Mouse (Mus musculus): ENCODE results near the gene Zfp472.

Zfp472 gene

DNA sequence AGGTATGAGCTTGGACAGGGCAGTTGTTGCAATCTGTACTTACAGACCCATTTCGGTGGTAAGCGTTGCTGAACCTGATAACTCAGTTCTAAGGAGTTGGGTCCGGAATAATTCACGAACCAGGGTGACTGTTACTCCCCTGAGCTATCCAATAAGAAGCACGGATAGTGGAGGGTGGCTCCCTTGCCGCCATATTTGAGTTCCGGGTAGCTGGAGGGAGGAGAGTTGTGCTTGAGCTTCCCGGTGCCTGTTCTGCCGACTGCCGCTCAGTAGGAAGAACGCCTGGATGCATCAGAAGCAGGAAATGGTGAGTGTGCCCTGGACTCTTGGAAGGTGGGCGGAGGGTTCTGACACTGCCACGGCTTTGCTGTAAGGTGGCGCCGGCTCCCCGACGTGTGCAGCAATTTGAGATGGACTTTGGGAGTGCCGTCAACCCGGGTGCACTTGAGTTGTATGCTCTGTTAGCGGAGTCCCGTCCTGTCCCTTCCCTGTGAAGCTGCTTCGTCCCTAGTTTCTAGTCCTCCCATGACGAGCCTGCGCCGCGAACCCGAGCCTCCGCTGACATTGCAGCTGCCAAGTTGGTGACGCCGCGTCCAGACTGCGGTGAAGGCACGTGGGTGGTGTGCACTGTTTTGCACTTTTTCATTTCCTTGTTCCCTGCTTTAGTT, at the start of gene Zfp472:
Gene Zfp472, plus strand, starts transcription at position 192 of the 668 bp plus-strand sequence.
- peak; percentile 92 for DNase-seq (ENCODE audit: low spot score in 2 of 2)

DNA sequence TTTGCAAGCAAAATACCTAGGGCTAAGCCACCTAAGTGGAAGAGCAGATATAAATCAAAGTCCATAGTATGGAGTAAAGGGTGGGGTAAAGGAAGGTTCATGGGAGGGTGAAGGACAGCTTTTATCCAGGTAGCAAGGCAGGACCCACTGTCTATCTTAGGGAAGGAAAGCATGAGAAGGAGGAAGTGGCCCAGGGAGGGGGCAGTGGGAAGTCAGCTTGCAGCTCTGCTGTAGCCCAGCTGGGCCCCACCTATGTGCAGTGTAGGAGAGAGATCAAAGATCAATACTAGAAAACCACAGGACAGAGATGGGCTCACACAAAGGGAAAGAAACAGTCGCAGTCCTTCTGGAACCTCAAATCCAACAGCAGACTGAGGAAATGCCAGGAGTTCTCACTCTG, 49.5 kb upstream of the Zfp472 start:
- no peak for DNase-seq (ENCODE audit: low spot score in 2 of 2)

DNA sequence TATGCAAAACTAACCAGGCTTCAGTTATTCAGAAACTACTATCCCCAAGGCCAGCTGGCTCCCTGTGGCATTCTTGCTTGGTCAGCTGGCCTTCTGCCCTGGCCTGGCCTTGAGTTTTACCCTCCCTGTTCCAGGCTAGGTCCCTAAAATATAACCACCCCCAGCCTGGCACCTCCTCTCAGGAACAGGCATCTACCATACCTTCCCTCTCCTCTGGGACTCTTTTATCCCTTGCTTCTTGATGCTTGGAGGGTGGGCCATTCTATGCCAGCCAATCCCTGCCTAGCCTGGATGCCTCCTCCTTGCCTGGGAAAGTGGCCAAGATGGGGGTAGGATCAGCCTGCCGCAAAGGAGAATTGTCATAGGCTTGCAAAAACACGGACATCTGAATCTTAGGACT, 48.5 kb upstream of the Zfp472 start, which contains the start of gene Cyp4f14:
Gene Cyp4f14, minus strand, starts transcription at position 212 of the 400 bp plus-strand sequence.
- DNase-seq (ENCODE audit: low spot score in 2 of 2), result no peak

DNA sequence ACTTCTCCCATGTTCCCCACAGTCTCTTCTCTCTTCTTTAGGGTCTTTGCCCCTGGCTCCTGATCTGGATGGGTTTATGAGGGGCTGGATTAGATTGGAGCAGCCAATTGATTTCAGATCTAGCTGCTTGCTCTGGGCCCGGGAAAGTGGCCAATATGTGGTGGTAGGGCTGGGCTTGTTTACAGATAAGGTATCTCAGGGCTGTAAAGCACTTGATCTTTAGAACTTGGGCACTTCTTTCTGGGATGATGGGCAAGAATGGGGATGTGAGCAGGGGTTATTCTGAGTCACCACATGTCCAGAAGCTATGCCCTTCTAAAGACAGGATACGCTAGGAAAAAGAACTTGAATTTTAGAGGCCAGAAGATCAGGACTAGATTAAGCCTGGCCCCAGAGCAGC, 46.5 kb upstream of the Zfp472 start:
- DNase-seq (ENCODE audit: low spot score in 2 of 2), result no peak

DNA sequence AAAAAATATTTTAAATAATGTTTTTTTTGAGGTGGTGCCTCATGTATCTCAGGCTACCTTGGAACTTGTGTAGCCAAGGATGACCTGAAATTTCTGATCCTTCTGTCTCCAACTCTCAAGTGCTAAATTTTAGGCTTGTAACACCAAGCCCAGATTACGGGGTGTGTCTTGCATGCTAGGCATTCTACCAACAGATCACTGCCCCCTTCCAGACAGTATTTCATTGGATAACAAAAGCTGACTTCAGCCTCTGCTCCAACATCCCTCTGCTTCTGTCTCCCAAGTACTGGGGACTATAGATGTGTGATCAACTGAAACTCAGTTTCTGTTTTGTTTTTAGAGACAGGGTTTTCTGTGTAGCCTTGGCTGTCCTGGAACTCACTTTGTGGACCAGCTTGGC, 41.9 kb upstream of the Zfp472 start:
- no peak for DNase-seq (ENCODE audit: low spot score in 2 of 2)

DNA sequence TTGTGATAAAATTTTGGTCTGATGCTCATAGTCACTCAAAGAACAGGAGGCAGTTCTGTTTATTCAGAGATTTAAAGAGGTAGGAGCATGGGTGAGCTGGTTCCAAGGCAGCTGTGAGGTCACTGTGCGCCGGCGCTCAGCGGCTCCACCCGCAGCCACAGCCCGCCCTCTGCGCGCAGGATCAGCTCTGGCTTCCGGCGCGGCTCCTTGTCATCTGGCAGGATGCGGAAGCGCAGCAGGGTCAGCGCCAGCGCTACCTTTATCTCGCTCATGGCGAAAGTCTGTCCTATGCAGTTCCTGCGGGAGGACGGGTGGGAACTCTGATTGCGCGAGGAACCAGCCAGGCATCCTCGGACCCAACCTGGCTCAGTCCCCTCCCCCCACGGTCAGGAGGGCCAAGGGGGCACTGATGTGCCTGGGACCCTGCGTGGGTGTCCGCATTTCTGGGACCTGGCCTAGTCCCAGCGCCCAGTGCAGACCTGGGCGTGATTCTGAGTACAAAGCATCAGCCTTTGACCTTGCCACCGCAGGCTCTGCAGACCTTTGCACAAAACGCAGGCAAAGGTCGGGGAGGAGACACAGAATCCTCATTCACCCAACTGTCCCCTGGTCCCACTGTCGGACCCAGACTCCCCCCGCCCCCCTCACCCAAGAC, 40.8 kb upstream of the Zfp472 start:
- DNase-seq (ENCODE audit: low spot score in 2 of 2), result peak; percentile 58 to 63

DNA sequence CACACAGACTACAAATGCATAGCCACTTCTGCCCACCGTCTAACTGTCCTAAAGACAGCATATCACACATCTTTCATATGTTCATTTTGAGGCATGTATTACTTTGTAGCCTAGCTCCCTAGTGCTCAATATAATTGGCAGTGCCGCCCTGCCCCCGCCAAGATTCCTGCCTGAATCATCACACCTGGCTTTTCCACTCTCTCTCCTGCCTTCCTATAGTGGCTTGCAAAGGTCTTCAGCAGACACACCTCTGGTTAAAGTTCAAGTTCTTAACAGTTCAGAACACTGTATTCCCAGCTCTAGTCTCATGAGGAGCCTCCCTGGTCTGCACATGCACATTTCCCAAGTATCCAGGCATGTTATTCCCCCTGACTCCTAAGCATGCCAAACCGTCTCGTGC, 37.8 kb upstream of the Zfp472 start:
- DNase-seq (ENCODE audit: low spot score in 2 of 2), result no peak

DNA sequence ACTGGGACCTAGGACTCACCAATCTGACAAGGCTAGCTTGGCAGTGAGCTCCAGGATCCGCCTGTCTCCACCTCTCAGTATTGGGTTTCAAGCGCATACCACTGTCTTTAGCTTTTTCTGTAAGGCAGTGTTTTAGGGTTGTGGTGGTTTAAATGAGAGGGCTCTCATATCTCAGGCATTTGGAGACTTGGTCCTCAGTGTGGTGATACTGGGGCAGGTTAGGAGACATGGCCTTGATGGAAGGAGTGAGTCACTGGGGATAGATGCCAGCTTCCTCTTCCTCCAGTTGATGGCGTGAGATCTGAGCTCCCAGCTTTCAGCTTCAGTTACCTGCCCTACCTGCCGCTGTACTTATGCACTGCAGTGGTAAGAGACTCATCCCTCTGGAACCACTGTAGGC, 25.8 kb upstream of the Zfp472 start:
- DNase-seq (ENCODE audit: low spot score in 2 of 2), result no peak

DNA sequence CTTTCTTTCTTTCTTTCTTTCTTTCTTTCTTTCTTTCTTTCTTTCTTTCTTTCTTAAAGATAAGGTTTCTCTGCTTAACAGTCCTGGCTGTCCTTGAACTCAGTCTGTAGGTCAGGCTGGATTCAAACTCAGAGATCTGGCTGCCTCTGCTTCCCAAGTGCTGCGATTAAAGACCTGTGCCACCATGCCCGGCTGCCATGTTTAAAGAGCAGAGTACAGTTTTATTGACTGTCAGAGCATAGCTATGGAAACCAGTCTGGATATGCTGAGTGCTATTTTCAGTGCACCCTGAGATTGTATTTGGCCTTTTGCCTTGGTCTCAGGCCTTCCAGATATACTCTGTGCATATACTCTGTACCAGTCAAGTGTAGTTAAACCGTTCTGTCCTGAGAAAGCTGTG, 22.0 kb upstream of the Zfp472 start:
- DNase-seq (ENCODE audit: low spot score in 2 of 2), result no peak

DNA sequence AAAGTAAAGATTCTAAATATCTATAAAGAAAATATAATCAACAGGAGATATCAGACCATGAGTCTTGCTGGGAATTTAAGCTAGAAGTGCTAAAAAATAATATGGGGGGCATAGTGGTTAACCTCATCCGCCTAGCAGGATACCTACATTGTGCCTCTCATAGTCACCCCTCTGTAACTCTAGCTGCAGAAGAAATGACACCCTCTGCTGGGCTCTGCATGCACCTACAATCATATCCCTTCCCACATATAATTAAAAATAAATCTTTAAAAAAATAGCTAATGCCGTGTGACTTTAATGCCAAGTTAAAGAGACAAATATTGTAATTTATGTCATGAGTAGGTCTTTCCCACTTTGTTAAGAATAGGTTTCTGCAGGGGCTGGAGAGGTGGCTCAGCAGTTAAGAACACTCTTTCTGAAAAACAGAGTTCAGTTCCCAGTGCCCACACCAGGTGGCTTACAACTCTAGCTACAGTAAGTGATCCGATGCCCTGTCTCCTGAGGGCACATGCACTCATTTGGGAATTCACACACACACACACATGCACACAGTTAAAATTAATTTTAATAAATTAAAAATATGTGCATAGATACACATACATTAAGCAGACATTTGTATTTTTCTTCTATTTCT, 21.1 kb upstream of the Zfp472 start:
- no peak for DNase-seq (ENCODE audit: low spot score in 2 of 2)

DNA sequence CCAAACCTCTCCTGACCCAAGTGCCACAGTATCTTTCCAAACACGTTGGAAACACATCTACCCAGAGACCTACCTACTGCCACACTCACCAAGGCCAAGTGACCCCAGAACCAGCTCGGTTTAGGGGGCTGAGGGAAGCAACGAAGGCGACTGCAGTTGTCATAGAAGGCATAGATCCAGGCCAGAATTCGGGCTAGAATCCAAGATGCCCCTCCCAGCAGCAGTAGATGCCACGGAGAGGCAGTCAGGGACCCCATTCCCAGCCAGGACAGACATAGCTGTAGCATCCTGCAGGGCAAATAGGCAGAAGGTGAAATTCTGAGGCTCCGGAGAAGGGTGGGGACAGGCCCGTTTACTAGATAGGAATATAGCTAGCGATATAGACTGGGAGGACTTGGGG, 18.9 kb upstream of the Zfp472 start:
- no peak for DNase-seq (ENCODE audit: low spot score in 2 of 2)

DNA sequence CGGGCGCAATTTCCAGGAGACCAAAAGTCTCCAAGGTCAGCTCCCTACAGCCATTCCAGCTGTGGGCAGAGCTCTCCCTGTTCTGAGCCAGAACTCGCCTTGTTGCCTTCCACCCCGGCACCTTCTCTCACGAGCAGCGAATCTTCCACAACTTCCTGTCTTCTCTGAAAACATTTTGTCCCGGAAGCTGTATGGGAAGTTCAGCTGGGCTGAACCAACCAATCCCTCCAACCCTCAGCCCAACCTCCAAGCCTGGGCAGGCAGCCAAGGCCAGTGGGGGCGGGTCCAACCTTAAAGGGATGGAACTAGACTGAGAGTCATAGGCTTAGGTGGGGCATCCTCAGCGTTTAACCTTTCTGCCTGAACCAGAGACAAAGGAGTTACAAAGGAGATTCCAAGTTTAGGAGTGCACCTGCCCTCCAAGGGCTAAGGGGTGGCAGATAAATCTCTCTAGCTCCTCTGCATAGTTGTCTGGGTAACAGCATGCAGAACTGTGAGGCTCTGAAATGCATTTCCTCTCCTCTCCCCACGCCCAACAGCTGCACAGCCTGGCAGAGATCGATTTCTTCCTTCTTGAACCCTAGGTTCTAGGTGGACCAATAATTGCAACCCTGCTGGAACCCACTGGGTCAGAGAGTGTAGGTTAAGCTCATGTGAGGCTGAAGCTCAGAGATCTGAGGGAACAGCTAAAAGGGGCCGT, 18.2 kb upstream of the Zfp472 start, which contains the start of gene Cyp4f13:
Gene Cyp4f13, minus strand, starts transcription at position 188 of the 700 bp plus-strand sequence.
- peak; percentile 92 for DNase-seq (ENCODE audit: low spot score in 2 of 2)

DNA sequence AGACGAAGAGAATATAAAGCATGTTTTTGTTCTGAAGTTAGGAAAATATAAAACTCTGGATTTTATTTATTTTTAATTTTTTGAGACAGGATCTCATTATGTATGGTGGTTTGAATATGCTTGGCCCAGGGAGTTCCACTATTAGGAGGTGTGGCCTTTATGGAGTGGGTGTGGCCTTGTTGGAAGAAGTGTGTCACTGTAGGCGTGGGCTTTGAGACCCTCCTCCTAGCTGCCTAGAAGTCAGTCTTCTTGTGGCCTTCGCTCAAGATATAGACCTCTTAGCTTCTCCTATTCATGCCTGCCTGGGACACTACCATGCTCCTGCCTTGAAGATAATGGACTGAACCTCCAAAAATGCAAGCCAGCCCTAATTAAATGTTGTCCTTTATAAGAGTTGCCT, 15.5 kb upstream of the Zfp472 start:
- no peak for DNase-seq (ENCODE audit: low spot score in 2 of 2)

DNA sequence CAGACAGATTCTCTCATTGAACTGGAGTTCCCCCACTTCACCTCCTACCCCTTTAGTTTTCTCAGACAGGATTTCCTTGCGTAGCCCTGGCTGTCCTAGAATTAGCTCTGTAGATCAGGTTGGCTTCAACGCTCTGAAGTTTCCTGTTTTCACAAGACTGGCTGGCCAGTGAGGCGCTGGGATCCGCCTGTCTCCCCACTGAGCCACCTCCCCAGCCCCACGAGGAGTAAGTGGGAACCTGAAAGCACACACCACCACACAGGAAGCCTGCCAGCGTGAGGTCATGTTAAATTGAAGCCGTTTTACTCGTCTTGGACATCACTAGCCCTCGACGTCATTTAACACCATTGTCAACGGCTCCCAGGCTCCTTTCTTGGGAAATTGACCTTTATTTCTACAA, 14.6 kb upstream of the Zfp472 start:
- DNase-seq (ENCODE audit: low spot score in 2 of 2), result no peak

DNA sequence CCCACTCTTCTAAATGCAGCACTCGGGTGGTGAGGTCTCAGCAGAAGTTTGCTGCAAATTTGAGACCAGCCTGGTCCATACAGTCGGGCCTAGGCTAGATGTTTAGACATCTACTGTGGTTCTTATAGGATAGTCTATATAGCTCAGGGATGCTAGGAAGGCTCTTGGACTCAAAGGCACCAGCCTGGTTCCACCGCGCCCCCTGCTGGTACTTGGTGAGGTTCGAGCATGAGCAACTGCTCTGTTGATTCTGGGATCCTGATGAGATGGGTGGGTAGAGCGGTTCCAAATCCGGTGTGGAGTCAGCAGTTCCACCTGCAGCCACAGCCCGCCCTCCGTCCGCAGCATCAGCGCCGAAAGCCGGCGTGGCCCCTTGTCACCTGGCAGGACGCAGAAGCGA, 14.2 kb upstream of the Zfp472 start:
- peak; percentile 61 to 78 for DNase-seq (ENCODE audit: low spot score in 2 of 2)

DNA sequence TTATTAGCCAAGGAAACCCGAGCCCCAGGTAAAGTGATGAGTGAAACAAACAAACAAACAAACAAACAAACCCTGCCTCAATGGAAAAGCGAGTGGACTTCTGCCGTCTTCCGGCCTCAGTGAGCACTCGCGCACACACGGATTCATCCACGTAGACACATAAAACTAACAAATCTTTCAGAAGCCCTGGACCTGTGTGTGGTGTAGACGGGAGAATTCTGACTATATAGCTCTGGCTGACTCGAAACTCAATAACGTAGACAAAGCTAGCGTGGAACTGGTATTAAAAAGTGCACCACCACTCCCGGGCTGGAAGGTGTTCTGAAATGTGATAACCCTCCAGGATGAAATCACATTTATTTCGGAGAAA, 376 bp upstream of the Zfp472 start:
- DNase-seq (ENCODE audit: low spot score in 2 of 2), result no peak

DNA sequence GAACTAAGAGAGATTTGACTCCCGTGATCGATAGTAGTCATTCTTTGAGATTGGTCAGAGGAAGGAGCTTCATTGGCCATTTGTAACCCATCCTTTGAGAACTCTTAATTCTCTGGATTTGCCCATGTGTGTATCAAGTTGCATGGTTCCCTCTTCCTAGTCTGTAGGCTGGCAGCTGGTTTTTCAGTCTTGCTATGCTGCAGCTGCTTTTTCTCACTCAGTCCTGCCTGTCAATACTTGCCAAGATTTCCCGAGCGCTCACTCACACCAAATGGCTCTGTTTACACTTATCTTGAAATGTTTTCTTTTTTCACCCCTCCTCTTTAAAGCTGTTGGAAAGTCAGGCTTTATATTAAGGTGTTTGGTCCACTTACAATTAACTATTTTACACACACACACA, 15.7 kb downstream of the Zfp472 start:
- no peak for DNase-seq (ENCODE audit: low spot score in 2 of 2)

DNA sequence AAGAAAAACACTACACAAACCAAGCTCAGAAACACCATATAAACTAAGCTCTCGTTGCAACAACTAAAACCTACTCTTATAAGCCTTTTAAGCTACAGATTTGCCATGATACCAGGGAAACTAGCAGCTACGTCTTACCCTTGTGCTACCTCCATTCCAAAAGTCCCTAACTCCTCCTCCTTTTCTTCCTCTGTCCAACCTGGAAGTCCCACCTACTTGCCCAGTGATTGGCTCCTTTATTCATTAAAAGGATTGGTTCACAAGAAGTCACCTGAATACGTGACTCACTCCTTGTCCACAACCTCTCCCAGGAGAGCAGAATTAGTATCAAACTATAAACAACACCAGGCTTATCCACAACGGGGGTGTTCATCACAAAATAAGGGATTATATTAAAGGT, 20.7 kb downstream of the Zfp472 start:
- no peak for DNase-seq (ENCODE audit: low spot score in 2 of 2)

DNA sequence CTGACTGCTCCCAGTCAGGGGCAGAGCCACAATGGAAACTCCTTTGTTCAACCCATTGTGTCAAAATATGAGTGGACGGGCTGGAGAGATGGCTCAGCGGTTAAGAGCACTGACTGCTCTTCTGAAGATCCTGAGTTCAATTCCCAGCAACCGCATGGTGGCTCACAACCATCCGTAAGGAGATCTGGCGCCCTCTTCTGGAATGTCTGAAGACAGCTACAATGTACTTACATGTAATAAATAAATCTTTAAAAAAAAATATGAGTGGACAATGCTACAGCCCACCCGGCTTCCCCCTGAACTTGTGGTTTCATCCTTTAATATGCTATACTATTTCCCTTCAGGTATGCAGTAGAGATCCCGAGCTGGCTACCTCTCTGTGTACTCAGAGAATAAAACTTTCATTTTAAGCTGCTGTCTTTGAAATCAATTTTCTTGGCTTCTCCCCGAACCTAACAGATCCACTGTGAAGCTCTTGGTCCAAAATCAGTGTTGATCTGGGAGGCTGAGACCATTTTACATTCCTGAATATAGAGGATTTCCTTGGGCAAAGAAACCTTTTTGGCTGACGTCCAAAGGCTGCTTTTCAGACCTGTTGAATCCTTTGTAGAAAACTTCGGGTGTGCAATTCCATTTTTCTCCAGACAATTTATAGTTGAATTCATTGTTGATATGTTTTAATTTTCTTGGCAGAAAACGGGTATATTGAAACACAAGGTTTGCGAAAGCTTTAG, 26.5 kb downstream of the Zfp472 start:
- DNase-seq (ENCODE audit: low spot score in 2 of 2), result peak; percentile 32 to 51

DNA sequence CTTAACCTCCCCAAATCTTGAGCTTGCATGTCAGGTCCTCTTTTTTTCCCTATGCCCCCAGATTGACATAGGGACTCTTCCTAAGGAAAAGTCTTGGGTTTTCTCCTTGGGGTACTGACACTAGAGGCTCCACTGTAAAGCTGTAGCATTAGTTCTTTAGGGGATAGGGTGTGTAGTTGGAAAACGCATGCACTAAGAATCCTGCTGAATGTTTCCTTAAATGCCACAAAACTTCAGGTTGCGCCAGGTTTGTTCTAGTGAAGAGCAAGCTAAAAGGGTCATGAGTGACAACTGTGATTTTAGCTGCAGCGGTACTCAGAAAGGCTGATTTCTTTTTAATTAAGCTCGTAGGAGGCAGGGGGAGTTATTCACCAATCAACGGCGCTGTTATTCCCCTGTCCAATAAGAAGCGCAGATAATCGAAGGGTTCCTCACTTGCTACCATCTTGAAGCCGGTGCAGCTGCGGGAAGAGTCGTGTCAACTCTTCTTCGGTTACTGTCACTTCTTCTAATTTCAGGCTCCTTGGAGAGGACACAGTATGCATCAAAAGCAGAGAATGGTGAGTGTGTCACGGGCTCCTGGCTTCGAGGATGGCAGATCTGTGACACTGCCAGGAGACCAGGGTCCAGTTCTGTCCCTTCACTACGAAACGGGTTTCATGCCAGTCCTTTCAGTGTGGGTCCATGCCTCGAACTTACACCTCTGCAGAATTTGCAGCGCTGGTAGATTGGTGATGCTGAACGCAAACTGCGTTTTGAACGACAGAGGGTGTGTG, 27.3 kb downstream of the Zfp472 start, which contains the start of gene Zfp952:
Gene Zfp952, plus strand, starts transcription at position 431 of the 776 bp plus-strand sequence.
- peak; percentile 80 to 85 for DNase-seq (ENCODE audit: low spot score in 2 of 2)

DNA sequence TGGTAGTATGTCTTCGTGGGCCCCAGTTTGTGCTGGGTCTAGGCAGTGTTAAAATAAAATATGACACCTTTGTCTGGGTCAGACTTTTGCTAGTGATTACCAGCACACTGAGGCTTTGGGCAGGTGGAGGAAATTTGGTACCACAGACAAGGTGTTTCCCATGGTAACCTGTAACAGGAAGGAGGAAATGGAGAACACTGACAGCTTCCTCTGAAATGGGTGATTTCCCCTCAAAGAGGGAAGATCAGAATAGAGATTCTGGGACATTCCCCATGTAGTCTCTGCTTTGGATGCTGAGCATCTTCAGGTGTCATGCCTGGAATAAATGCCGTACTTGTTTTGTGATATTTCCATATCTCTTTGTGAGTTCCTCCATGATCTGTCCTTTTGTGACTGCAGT, 32.9 kb downstream of the Zfp472 start:
- no peak for DNase-seq (ENCODE audit: low spot score in 2 of 2)

Data from natural killer cell, adult 2 months (primary cell).